Mouse (Mus musculus) kidney, adult 2 months (tissue): ENCODE measurements around the gene Nlrp4f.

ENCODE experiments used
- CTCF ChIP-seq: fragments of 200-500 bp; conservative IDR thresholded peaks from 2 replicates; pipeline ENCODE4 v1.5.1; 2011; ENCODE audit warnings: low read depth, mild to moderate bottlenecking, control low read depth, low read length, moderate library complexity, mixed read lengths; ENCODE audit not compliant: insufficient read depth, insufficient read length
- POLR2A ChIP-seq: fragments of 200-500 bp; IDR thresholded peaks from one replicate; pipeline ENCODE4 v1.6.1; 2011; ENCODE audit warnings: low read depth, low read length, control low read depth

GRCm38 (mm10) chr13:65241627-65242318 is 36.0 kb upstream of the Nlrp4f start:
- no peak for TF ChIP-seq POLR2A
- no peak for TF ChIP-seq CTCF
